Mouse (Mus musculus) liver, postnatal 0 days (tissue): ENCODE results near the gene Gdap1l1.

Source experiments
- CTCF ChIP-seq: sonication (generic); IDR thresholded peaks from 2 replicates; pipeline ENCODE4 v1.5.1; 2016; ENCODE audit warnings: antibody characterized with exemption, low read depth
- EP300 ChIP-seq: IDR thresholded peaks from 2 replicates; pipeline ENCODE4 v1.6.1; 2016; ENCODE audit warnings: antibody characterized with exemption, low read depth, mild to moderate bottlenecking

GRCm38 (mm10) chr2:163464562-163464961 is 26.3 kb downstream of the Gdap1l1 start:
- TF ChIP-seq CTCF (no peak), EP300 (no peak)
